Mouse (Mus musculus) liver, postnatal 0 days (tissue): ENCODE measurements around the gene Gm11232.

ENCODE experiments used
- CTCF ChIP-seq: sonication (generic); IDR thresholded peaks from 2 replicates; pipeline ENCODE4 v1.5.1; 2016; ENCODE audit warnings: antibody characterized with exemption, low read depth
- EP300 ChIP-seq: IDR thresholded peaks from 2 replicates; pipeline ENCODE4 v1.6.1; 2016; ENCODE audit warnings: antibody characterized with exemption, low read depth, mild to moderate bottlenecking

DNA sequence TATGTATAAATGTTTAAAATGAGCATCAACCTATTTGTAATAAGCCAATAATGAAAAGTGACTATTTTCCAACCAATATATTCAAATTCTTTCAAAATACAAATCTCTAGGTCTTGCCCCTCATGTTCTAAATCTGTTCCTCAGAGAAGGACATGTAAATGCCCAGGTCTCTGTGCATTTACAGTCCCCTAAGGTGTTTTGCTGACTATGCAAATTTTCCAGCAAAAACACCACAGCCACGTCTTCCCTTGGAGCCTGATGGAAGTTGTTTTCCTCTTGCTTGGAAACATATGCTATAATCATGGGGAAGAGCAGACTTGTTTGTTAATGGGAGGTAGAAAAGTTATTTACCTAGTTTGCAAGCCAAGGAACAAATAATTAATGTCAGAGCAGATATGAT, 12.0 kb downstream of the Gm11232 start:
- TF ChIP-seq CTCF (no peak), EP300 (no peak)
